Mouse (Mus musculus) G1E (cell line): Measurements from ENCODE around the gene Ttc39d.

Experiments used
- CTCF ChIP-seq: IDR thresholded peaks from 2 replicates; pipeline ENCODE4 v1.5.1; 2012; ENCODE audit warnings: low read depth, low read length, inconsistent platforms, mixed read lengths
- GATA1 ChIP-seq: IDR thresholded peaks from 2 replicates; pipeline ENCODE4 v1.6.1; 2012; ENCODE audit warnings: borderline replicate concordance, low read length, inconsistent platforms, mixed read lengths
- TAL1 ChIP-seq: conservative IDR thresholded peaks from 2 replicates; pipeline ENCODE4 v1.6.1; 2012; ENCODE audit warnings: low read depth, low read length, inconsistent platforms, mixed read lengths

- TF ChIP-seq CTCF (no peak), TAL1 (no peak), GATA1 (no peak)
These were observed 14.2 kb upstream of the Ttc39d start for GRCm38 (mm10) chr17:80193075-80193474.
